Mouse (Mus musculus): ENCODE data around the gene Dnaja2. TPM values are rescaled to one million over a fixed set of nuclear protein-coding genes. Genes with fewer than 3 reads are reported as not detected.

Dnaja2 gene
- polyA plus RNA-seq, 1 experiment from 2014 or later = 163 TPM

- no peak overlapping the region for H3K9ac ChIP-seq
- ATAC-seq (ENCODE audit: insufficient number of reproducible peaks, insufficient read depth, low FRiP score, low TSS enrichment, low read depth) = no peak
- 76% methylated on average over 2 of the region's 2 CpGs for WGBS
- H3K9me3 ChIP-seq = no peaks in the 10 kb centered on the region
- no peaks in the 10 kb centered on the region for H3K27me3 ChIP-seq
- no peak overlapping the region for H3K4me2 ChIP-seq
- H3K27ac ChIP-seq = no peak overlapping the region
- no peaks in the 10 kb centered on the region for H3K4me1 ChIP-seq
- no peaks in the 10 kb centered on the region for H3K36me3 ChIP-seq
- no peak overlapping the region for H3K4me3 ChIP-seq
These were observed 33.5 kb upstream of the Dnaja2 start for GRCm38 (mm10) chr8:85588596-85588995.

DNA sequence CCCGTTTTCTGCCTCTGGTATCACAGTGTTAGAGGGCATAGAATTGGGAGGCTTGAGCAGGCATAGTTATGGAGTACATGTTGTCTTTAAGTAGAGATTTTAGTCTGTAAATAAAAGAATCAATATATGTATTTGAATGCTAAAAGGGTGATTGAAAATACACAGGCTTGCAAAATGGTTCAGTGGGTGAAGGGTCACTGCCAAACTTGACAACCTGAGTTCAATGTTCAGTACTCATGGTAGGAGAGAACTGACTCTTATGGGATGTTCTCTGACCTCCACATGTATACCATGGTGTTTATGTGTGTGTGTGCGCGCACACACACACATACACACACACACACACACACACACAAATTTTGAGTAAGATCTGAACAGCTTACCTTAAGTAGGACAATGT is 22.5 kb upstream of the Dnaja2 start:
- Histone ChIP-seq H3K9ac (no peak overlapping the region), H3K4me3 (no peak overlapping the region), H3K27ac (no peak overlapping the region), H3K9me3 (no peaks in the 10 kb centered on the region), H3K4me2 (no peak overlapping the region), H3K4me1 (no peaks in the 10 kb centered on the region), H3K36me3 (no peaks in the 10 kb centered on the region), H3K27me3 (no peaks in the 10 kb centered on the region)
- WGBS = 92% methylated on average over 3 of the region's 3 CpGs
- ATAC-seq (ENCODE audit: insufficient number of reproducible peaks, insufficient read depth, low FRiP score, low TSS enrichment, low read depth) = no peak

DNA sequence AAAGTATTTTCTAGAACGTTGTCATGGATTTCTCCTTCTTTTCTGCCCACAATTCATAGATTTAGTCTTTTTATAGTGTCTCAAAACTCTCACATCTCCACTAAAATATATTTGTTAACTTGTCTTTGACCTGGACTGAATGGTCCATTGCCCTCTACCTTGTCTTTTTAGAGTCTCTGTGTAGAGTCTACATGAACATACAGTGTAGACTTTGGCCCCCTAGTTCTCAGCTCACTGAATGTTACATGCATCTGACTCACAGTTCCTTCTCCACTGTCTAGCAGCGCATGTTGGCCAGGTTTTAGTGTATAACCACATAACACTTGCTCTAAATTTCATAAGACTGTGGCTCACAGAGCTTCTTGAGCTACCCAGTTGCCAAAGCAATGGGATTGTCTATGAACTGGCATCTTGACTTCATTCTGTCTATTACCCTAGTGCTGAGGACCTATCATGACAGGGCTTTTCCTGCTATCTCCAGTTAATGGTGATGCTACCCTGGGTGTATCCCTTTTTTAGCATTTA is 18.9 kb upstream of the Dnaja2 start:
- H3K27ac ChIP-seq = no peak overlapping the region
- no peaks in the 10 kb centered on the region for H3K4me1 ChIP-seq
- H3K27me3 ChIP-seq = no peaks in the 10 kb centered on the region
- no peaks in the 10 kb centered on the region for H3K36me3 ChIP-seq
- no peak overlapping the region for H3K4me2 ChIP-seq
- H3K9ac ChIP-seq = no peak overlapping the region
- no peaks in the 10 kb centered on the region for H3K9me3 ChIP-seq
- no peak overlapping the region for H3K4me3 ChIP-seq
- WGBS = 67% methylated on average over 2 of the region's 2 CpGs
- ATAC-seq (ENCODE audit: insufficient number of reproducible peaks, insufficient read depth, low FRiP score, low TSS enrichment, low read depth) = no peak

- no peaks in the 10 kb centered on the region for H3K9me3 ChIP-seq
- no peak overlapping the region for H3K4me3 ChIP-seq
- no peak for ATAC-seq (ENCODE audit: insufficient number of reproducible peaks, insufficient read depth, low FRiP score, low TSS enrichment, low read depth)
- H3K36me3 ChIP-seq = no peaks in the 10 kb centered on the region
- H3K4me1 ChIP-seq = no peaks in the 10 kb centered on the region
- H3K27ac ChIP-seq = no peak overlapping the region
- H3K27me3 ChIP-seq = no peaks in the 10 kb centered on the region
- H3K4me2 ChIP-seq = no peak overlapping the region
- 88% methylated on average over 4 of the region's 4 CpGs for WGBS
- no peak overlapping the region for H3K9ac ChIP-seq
These were observed 15.3 kb upstream of the Dnaja2 start for GRCm38 (mm10) chr8:85570466-85570865.

GRCm38 (mm10) chr8:85567801-85568200 is 12.7 kb upstream of the Dnaja2 start:
- no peak for ATAC-seq (ENCODE audit: insufficient number of reproducible peaks, insufficient read depth, low FRiP score, low TSS enrichment, low read depth)
- WGBS = 99% methylated on average over 2 of the region's 2 CpGs
- Histone ChIP-seq H3K4me3 (no peak overlapping the region), H3K4me1 (no peaks in the 10 kb centered on the region), H3K9ac (no peak overlapping the region), H3K4me2 (no peak overlapping the region), H3K36me3 (no peaks in the 10 kb centered on the region), H3K9me3 (no peaks in the 10 kb centered on the region), H3K27ac (no peak overlapping the region), H3K27me3 (no peaks in the 10 kb centered on the region)

DNA sequence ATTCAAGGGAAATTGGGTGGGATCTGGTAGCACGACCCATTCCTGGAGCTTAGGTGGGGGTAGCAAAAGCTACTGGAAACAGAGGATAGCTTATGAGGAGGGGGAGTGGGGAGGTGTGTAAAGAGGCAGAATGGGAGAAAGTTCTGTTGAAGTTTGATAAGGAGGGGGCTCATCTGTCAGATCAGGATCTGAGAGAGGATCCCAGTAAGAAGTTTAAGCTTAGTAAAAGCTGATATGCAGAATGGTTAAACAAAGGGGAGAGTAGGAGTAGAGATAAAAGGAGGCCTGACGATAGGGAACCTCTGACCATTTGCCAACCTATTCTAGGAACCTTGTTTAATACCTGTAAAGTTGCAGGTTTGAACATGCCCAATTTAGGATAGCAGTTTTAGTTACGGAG is 10.0 kb upstream of the Dnaja2 start:
- Histone ChIP-seq H3K36me3 (no peaks in the 10 kb centered on the region), H3K27ac (no peak overlapping the region), H3K4me2 (no peak overlapping the region), H3K4me1 (no peaks in the 10 kb centered on the region), H3K9ac (no peak overlapping the region), H3K4me3 (no peak overlapping the region), H3K27me3 (no peaks in the 10 kb centered on the region), H3K9me3 (no peaks in the 10 kb centered on the region)
- WGBS = 70% methylated on average over 3 of the region's 3 CpGs
- ATAC-seq (ENCODE audit: insufficient number of reproducible peaks, insufficient read depth, low FRiP score, low TSS enrichment, low read depth) = no peak

GRCm38 (mm10) chr8:85563336-85563735 is 8.2 kb upstream of the Dnaja2 start:
- Histone ChIP-seq H3K9me3 (no peaks in the 10 kb centered on the region), H3K9ac (no peak overlapping the region), H3K4me3 (no peak overlapping the region), H3K27ac (no peak overlapping the region), H3K36me3 (no peaks in the 10 kb centered on the region), H3K4me2 (no peak overlapping the region), H3K27me3 (no peaks in the 10 kb centered on the region), H3K4me1 (no peaks in the 10 kb centered on the region)
- 94% methylated on average over 8 of the region's 8 CpGs for whole genome bisulfite sequencing
- no peak for ATAC-seq (ENCODE audit: insufficient number of reproducible peaks, insufficient read depth, low FRiP score, low TSS enrichment, low read depth)

- H3K27me3 ChIP-seq = no peaks in the 10 kb centered on the region
- 71% methylated on average over 2 of the region's 2 CpGs for WGBS
These were observed 4.8 kb upstream of the Dnaja2 start for GRCm38 (mm10) chr8:85559966-85560365.

GRCm38 (mm10) chr8:85559201-85559600 is 4.1 kb upstream of the Dnaja2 start:
- Histone ChIP-seq H3K9ac (no peak overlapping the region), H3K27ac (no peak overlapping the region), H3K27me3 (no peaks in the 10 kb centered on the region), H3K9me3 (no peaks in the 10 kb centered on the region), H3K36me3 (no peaks in the 10 kb centered on the region), H3K4me1 (peaks cover 7% of the 10 kb centered on the region), H3K4me2 (no peak overlapping the region), H3K4me3 (no peak overlapping the region)
- ATAC-seq (ENCODE audit: insufficient number of reproducible peaks, insufficient read depth, low FRiP score, low TSS enrichment, low read depth) = no peak
- 92% methylated on average over 1 of the region's 1 CpGs for WGBS

More at GRCm38 (mm10) chr8:85559966-85560365, 4.8 kb upstream of the Dnaja2 start:
- Histone ChIP-seq H3K27ac (no peak overlapping the region), H3K4me1 (peaks cover 7% of the 10 kb centered on the region), H3K9me3 (no peaks in the 10 kb centered on the region), H3K36me3 (no peaks in the 10 kb centered on the region), H3K9ac (no peak overlapping the region), H3K4me2 (no peak overlapping the region), H3K4me3 (no peak overlapping the region)
- ATAC-seq (ENCODE audit: insufficient number of reproducible peaks, insufficient read depth, low FRiP score, low TSS enrichment, low read depth) = no peak

- 30% methylated on average over 3 of the region's 3 CpGs for WGBS
- ATAC-seq (ENCODE audit: insufficient number of reproducible peaks, insufficient read depth, low FRiP score, low TSS enrichment, low read depth) = no peak
- no peak overlapping the region for H3K27ac ChIP-seq
- H3K9ac ChIP-seq = no peak overlapping the region
- no peaks in the 10 kb centered on the region for H3K27me3 ChIP-seq
- no peaks in the 10 kb centered on the region for H3K9me3 ChIP-seq
- H3K4me1 ChIP-seq = peaks cover 7% of the 10 kb centered on the region
- H3K4me3 ChIP-seq = no peak overlapping the region
- H3K36me3 ChIP-seq = peaks cover 6% of the 10 kb centered on the region; the same call in 1 of the 2 replicates
- H3K4me2 ChIP-seq = no peak overlapping the region
These were observed 2.5 kb upstream of the Dnaja2 start for GRCm38 (mm10) chr8:85557601-85557986.

DNA sequence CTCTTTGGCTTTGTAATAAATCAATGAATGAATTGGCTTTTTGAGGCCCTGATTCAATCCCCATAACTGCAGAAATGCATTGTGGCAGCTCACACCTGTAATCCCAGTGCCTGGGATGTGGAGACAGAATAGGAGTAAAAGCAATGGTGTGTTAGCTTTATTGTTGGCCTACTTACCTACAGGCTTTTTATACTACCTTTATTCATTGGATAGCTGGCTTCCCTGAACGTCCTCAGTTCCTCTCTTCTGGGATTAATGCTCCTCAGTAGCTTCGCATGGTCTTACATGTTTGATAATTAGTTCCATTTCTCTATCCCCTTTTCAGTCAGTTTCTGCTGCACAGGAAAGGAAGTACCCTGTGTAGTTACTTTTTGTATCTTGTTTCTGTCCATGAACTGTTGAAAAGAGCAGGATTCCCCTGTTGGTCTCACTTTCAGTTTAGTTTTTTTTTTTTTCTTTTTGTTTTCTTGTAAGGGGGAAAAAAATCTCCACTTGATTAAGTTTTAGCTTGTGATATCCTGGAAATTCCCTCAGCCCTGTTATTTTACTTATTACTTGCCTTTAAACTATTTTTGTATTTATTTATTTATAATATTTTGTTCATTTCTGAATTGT is 1.9 kb upstream of the Dnaja2 start:
- H3K4me3 ChIP-seq = no peak overlapping the region
- H3K27me3 ChIP-seq = no peaks in the 10 kb centered on the region
- H3K27ac ChIP-seq = no peak overlapping the region
- peaks cover 7% of the 10 kb centered on the region for H3K4me1 ChIP-seq
- no peak for ATAC-seq (ENCODE audit: insufficient number of reproducible peaks, insufficient read depth, low FRiP score, low TSS enrichment, low read depth)
- no peak overlapping the region for H3K4me2 ChIP-seq
- H3K9me3 ChIP-seq = no peaks in the 10 kb centered on the region
- peaks cover 10% of the 10 kb centered on the region for H3K36me3 ChIP-seq
- 23% methylated on average over 2 of the region's 2 CpGs for WGBS
- no peak overlapping the region for H3K9ac ChIP-seq

DNA sequence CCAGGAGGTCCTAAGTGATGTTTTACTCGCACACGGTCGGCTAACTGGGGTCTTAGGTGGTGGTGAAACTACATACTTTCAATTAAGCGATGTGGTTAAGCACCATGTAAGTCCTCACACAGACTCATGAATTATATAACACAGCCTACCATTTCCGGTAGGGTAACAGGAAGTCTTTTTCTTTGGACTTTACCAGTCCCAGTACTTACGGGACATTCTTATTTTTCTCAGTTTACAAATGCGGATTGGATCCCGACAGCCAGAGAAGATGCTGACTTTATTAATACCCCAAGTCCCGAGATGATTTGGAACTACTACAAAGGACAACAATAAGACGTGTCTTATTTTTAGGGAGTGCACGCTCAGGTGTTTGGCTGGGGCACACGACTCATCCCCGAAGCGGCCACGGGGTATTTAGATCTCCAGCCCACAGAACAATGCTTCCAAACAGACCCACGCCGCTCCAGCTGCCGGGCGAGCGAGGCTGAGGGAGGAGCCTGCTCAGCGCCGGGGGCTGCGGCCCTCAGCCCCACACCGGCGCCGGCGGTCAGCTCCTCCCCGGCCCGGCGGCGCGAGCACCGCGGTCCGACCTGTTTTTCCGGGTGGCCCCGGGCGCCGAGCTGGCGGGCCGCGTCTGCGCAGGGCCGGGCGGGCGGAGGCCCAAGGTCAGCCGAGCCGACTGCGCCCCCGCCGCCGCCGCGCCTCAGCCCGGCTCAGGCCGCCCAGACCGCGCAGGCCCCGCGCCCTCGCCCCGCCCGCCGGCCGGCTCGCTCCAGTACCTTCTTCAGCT is 558 bp downstream of the Dnaja2 start:
- peak; percentile 79 for ATAC-seq (ENCODE audit: insufficient number of reproducible peaks, insufficient read depth, low FRiP score, low TSS enrichment, low read depth)
- Histone ChIP-seq H3K27ac (peak overlapping the region; percentile 92), H3K36me3 (peaks cover 26% of the 10 kb centered on the region), H3K4me2 (peak overlapping the region; percentile 85), H3K4me3 (peak overlapping the region; percentile 93), H3K4me1 (peaks cover 7% of the 10 kb centered on the region), H3K27me3 (no peaks in the 10 kb centered on the region), H3K9ac (peak overlapping the region; percentile 96), H3K9me3 (no peaks in the 10 kb centered on the region)
- under 1% methylated on average over 60 of the region's 66 CpGs for WGBS
